Mouse (Mus musculus) monocyte, adult 5-6 weeks (primary cell): ENCODE data around the gene Olfr417. TPM values are rescaled to one million over a fixed set of nuclear protein-coding genes. Genes with fewer than 3 reads are reported as not detected.
"Not testable (repeated sequence)": the region's sequence is repeated elsewhere in the genome, so short reads cannot be mapped to it uniquely, and the experiment has no call there.

Experiments
- ATAC-seq: fragments of 153-309, 156-312 bp; replicated peaks from 2 replicates; pipeline ENCODE4 v1.8.0; 2017; ENCODE audit warnings: mild to moderate bottlenecking; ENCODE audit not compliant: low TSS enrichment, insufficient number of reproducible peaks, severe bottlenecking, poor library complexity, low FRiP score
- total RNA-seq: library from RNA; stranded (forward); fragments of 200-1000, 200-491, 200-594 nt; gene quantifications from 3 replicates; pipeline ENCODE4 v1.2.3, GENCODE M21; 2017

Olfr417 gene
- not detected in 3 replicates for total RNA-seq

DNA sequence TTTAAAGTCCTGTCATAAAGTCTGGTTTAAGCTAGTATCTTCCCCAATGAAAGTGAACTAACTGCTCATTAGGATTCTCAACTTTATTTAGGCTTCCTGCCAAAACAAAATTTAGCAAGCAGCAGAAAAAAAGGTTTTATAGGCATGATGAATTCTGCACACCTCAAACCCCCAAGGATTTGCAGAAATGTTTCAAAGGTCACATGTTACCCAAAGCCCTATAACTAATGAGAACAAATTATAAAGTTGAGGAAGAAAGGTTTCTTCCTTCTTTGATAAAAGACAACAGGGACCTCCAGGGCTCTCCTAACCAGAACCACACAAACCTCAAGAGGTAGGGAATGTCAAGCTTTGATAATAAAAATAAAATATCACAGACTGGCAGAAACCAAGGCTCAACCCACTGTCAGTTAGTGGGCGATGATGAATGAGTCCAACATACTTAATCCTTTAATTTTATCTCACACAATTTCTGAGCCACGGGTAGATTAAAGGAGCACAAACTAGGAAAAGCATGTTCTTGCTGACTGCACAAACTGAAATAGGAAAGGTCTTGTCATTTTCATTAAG lies at the start of gene Olfr417:
Gene Olfr417, plus strand, starts transcription at position 241 of the 570 bp plus-strand sequence.
- no peak for ATAC-seq

DNA sequence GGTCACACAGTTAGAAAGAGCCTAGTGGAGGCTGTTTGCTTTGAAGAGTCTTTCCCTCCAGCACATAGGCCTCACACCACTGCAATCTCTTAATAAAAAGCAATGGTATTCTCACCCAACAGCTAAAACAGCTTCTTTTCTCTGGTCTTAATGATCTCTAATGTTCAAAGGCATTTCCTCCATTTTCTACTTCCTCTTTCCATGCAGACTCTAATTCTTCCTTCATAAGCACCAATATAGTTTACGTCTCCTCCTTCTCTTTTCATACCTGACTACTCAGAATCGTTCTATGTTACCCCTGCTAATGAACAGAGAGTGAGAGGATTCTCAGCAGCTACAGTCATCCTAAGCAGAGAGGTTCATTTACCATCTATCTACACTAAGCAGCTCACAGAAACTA lies 47.6 kb upstream of the Olfr417 start:
- ATAC-seq, result no peak

DNA sequence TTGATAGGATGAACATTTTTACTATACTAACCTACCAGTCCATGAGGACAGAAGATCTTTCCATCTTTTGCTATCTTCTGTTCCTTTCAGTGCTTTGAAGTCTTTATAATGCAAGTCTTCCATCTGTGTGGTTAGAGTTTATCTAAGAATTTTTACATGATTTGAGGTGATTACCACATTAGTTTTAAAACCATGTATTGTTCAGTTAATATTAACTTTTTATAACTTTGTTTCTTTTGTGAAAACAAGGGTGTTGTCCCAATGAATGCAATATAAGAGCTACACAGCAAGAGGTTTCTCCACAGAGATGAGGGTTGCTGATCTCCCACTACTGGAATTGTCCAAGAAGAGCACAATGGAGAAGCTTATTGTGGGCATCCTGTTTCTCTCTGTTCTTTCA lies 34.7 kb upstream of the Olfr417 start, which contains the start of gene Mptx1:
Gene Mptx1, plus strand, starts transcription at position 301 of the 400 bp plus-strand sequence.
- no peak for ATAC-seq

DNA sequence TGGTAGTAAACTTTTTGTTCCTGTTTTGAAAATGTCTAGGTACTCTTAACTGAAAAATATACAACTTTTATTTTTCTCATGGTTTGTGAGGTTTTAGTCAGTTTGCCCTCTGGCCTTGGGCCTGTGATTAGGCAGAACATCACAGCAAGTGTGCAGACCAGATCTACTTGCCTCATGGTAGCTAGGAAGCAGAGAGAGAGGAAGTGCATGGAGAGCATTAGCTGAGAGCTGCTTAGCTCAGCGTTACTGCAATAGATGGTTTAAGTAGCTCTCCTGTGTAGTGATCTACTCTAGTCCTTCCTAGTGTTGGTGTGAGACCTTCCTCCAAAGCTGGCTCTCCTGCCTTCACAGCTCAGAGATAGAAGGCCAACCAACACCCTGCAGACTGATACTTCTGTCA lies 11.3 kb upstream of the Olfr417 start:
- not testable (repeated sequence) for ATAC-seq

DNA sequence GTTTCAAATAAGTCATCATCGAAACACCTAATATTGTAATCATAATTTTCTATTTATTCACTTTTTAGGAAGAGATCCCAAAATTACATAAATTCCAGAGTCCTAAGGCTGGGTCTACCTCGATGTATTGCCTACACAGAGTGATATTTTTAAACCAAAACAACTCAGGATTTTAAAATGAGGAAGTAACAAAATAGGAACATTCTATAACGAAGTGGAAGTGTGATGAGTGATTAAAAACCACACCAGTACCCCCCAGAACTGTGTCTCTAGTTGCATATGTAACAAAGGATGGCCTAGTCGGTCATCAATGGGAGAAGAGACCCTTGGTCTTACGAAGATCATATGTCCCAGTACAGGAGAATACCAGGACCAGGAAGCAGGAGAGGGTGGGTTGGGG lies 10.3 kb upstream of the Olfr417 start:
- ATAC-seq, result no peak

DNA sequence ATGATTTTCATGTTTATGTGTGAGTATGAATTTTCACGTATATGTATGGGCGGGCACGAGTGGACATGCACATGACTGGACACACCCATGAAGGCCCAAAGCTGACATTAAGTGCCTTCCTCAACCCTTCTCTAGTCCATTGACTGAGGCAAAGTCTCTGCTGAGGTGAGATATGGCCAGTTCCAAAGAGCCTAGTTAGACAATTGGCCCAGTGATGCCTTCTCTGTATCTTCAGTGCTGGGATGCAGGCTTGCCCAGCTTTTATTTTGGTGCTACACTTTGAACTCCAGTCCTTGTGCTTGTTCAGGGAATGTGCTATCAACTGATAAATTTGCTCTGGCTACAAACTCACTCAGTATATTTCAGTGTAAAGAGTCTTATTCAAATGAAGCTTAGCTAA lies 8.9 kb downstream of the Olfr417 start:
- ATAC-seq, result no peak

DNA sequence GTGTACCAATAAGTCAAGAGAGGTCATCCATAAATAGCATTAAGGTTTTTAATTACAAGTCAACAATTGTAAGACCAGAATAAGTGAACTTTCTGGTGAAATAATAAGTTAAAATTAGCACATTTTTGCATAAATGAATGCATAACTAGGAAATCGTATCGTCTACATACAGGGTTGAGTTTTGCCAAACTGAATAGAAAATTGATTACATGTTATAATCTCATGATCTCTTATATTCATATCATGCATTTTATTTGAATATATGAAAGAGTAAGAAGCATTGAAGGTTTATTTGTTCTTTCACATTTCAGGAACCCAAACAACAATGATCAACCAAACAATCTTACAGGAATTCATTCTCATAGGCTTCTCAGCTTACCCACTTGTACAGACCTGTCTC lies 25.8 kb downstream of the Olfr417 start, which contains the start of gene Olfr248:
Gene Olfr248, plus strand, starts transcription at position 301 of the 400 bp plus-strand sequence.
- ATAC-seq, result no peak

DNA sequence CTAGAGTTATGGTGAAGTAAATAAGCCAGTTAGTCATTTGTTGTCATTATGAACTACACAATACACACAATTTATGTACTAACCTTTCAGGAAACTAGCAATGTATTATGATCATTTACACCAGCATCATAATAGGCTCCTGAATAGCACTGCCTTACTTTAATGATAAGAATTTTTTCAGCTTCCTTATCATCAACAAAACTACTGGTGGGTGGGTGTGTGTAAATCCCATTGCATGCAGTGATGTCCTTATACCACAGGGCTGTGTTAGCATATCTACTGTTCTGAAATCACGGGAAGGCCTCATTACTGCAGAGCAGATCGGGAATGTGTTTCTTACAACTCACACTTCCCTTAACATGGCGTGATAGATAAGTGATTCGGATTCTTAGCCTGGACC lies 58.0 kb downstream of the Olfr417 start:
- no peak for ATAC-seq

DNA sequence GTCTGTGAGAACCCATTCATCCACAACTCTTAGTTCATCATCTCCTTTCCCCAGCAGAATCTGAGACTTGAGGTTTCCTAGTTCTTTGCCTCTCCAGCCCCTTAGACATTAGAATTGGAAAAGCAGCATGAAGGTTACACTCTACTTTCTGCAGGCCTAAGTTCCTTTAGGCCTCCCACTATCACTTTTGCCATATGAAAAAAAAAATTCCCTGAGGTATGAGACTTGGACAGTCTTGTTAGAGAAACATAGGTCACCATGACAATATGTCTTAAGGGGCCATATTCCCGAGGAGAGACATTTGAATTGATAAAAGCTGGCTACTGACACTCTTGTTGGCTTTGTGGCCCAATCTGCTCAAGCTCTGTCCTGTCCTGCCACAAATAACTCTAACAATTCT lies 58.8 kb downstream of the Olfr417 start, which contains the start of gene Olfr414:
Gene Olfr414, plus strand, starts transcription at position 301 of the 400 bp plus-strand sequence.
- ATAC-seq, result no peak

Other genes starting within 250 kb of the Olfr417 start
- gene Olfr231, start 244.0 kb upstream of the Olfr417 start, total RNA-seq, result not detected in 3 replicates
- not detected in 3 replicates for gene Olfr424, start 233.6 kb upstream of the Olfr417 start, total RNA-seq
- gene Olfr420, start 209.5 kb upstream of the Olfr417 start, total RNA-seq, result not detected in 3 replicates
- gene Spta1, start 192.3 kb upstream of the Olfr417 start, total RNA-seq, result 0.78 to 6.8 TPM (median 4.1 TPM) in 3 replicates
- gene Olfr419, start 113.1 kb upstream of the Olfr417 start, total RNA-seq, result not detected in 3 replicates
- not detected in 3 replicates for gene Mptx1, start 34.6 kb upstream of the Olfr417 start, total RNA-seq
- not detected in 3 replicates for gene Olfr248, start 25.9 kb downstream of the Olfr417 start, total RNA-seq
- gene Olfr414, start 58.9 kb downstream of the Olfr417 start, total RNA-seq, result not detected in 3 replicates
- not detected in 3 replicates for gene Olfr220, start 77.0 kb downstream of the Olfr417 start, total RNA-seq
- gene Fmn2, start 136.7 kb downstream of the Olfr417 start, total RNA-seq, result 0.10 TPM in 2 of 3 replicates, not detected in the other